Mouse (Mus musculus) neural tube, embryonic 12.5 days (tissue): ENCODE results near the gene Gm17783. TPM values are rescaled to one million over a fixed set of nuclear protein-coding genes. Genes with fewer than 3 reads are reported as not detected.
"Not testable (repeated sequence)": the region's sequence is repeated elsewhere in the genome, so short reads cannot be mapped to it uniquely, and the experiment has no call there.

ENCODE experiments used
- ATAC-seq: fragments of 200-750 bp; cut with Nextera tagmentation; 2 replicates; pipeline ENCODE4 v1.8.0; 2017; ENCODE audit warnings: low read depth, mild to moderate bottlenecking, moderate TSS enrichment, moderate library complexity; ENCODE audit not compliant: low FRiP score
- H3K27ac ChIP-seq: fragments of 300-500 bp; sonication (generic); 2 replicates; pipeline ENCODE4 v1.5.1; 2016
- H3K27me3 ChIP-seq: fragments of 300-500 bp; sonication (generic); replicated peaks from 2 replicates; pipeline ENCODE4 v1.6.1; 2016; ENCODE audit warnings: mild to moderate bottlenecking
- H3K36me3 ChIP-seq: fragments of 300-500 bp; sonication (generic); 2 replicates; pipeline ENCODE4 v1.6.1; 2016; ENCODE audit warnings: mild to moderate bottlenecking
- H3K4me1 ChIP-seq: fragments of 300-500 bp; sonication (generic); 2 replicates; pipeline ENCODE4 v1.6.1; 2016
- H3K4me2 ChIP-seq: fragments of 300-500 bp; sonication (generic); replicated peaks from 2 replicates; pipeline ENCODE4 v1.6.1; 2016; ENCODE audit warnings: mild to moderate bottlenecking
- H3K4me3 ChIP-seq: fragments of 300-500 bp; sonication (generic); 2 replicates; pipeline ENCODE4 v1.5.1; 2016
- H3K9ac ChIP-seq: fragments of 300-500 bp; sonication (generic); 2 replicates; pipeline ENCODE4 v1.6.1; 2016; ENCODE audit warnings: mild to moderate bottlenecking
- H3K9me3 ChIP-seq: fragments of 300-500 bp; sonication (generic); 2 replicates; pipeline ENCODE4 v1.6.1; 2016; ENCODE audit warnings: mild to moderate bottlenecking
- WGBS: fragments of 180-500 bp; shearing (Covaris S2); methylation state at CpG from one replicate; pipeline ENCODE4 v1.1.7; 2016; 5-methylcytosine and 5-hydroxymethylcytosine counted together
- polyA plus RNA-seq: library from polyadenylated mRNA; unstranded; fragments of >200 nt; fragmentation: Nextera tagmentation; extraction: Ambion mirVana; gene quantifications from 2 replicates; pipeline ENCODE4 v1.2.1, GENCODE M21; 2016

Gene Gm17783
- polyA plus RNA-seq, 1 experiment from 2014 or later, result not detected

GRCm38 (mm10) chr16:45476991-45477390 lies 54.9 kb downstream of the Gm17783 start:
- Histone ChIP-seq H3K4me2 (no peak overlapping the region), H3K27me3 (no peaks in the 10 kb centered on the region), H3K9me3 (no peaks in the 10 kb centered on the region), H3K9ac (no peak overlapping the region), H3K4me1 (no peaks in the 10 kb centered on the region), H3K4me3 (no peak overlapping the region), H3K27ac (no peak overlapping the region), H3K36me3 (no peaks in the 10 kb centered on the region)
- no peak for ATAC-seq

DNA sequence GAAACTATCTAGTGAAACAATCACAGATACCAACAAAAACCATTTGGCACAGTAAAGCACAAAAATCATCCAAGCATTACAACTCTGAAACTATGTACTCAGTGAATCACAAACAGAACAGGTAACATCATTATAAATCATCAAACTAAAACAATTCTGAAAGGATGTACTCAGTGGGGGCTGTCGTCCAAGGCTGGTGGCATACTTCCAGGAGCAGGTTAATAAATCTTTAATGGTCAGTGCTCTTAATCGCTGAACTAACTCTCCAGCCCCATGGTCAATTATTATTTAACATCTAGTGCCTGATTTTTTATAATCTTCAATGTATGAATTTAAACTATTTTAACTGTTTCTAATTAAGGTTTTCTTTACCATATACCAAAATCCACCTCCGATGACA lies 60.0 kb downstream of the Gm17783 start:
- not testable (repeated sequence) for H3K4me3 ChIP-seq, ATAC-seq, H3K4me1 ChIP-seq, H3K4me2 ChIP-seq, H3K36me3 ChIP-seq, H3K9ac ChIP-seq, H3K27me3 ChIP-seq, H3K27ac ChIP-seq, H3K9me3 ChIP-seq
- 71% methylated on average over 3 of the region's 3 CpGs for WGBS

Other genes starting within 250 kb of the Gm17783 start
- gene Cd200, start 123.0 kb downstream of the Gm17783 start, polyA plus RNA-seq, result 102 and 104 TPM in 2 replicates
- gene Gm609, start 39.1 kb downstream of the Gm17783 start, polyA plus RNA-seq, result not detected in 2 replicates
- gene Slc9c1, start 3.3 kb upstream of the Gm17783 start, polyA plus RNA-seq, result not detected in 2 replicates
- 0.20 TPM in 1 of 2 replicates, not detected in the other for gene Gcsam, start 78.3 kb upstream of the Gm17783 start, polyA plus RNA-seq
- 0.11 TPM in 1 of 2 replicates, not detected in the other for gene BC016579, start 122.0 kb upstream of the Gm17783 start, polyA plus RNA-seq
- gene Tmprss7, start 161.6 kb upstream of the Gm17783 start, polyA plus RNA-seq, result 0.66 and 0.77 TPM in 2 replicates
- 584 and 621 TPM in 2 replicates for gene Tagln3, start 192.6 kb upstream of the Gm17783 start, polyA plus RNA-seq
- gene Abhd10, start 210.9 kb upstream of the Gm17783 start, polyA plus RNA-seq, result 47.0 and 47.4 TPM in 2 replicates